Mouse (Mus musculus): Measurements from ENCODE around the gene Gm9972. TPM values are rescaled to one million over a fixed set of nuclear protein-coding genes. Genes with fewer than 3 reads are reported as not detected.
A peak's percentile ranks its signal among the peaks of the same experiment; 100 is the strongest.

Gene Gm9972
- not detected for polyA plus RNA-seq (2012; fragmentation: generic; extraction: Trizol)
- long read RNA-seq, experiment 1: 0 reads
- long read RNA-seq, experiment 2: 0 reads

DNA sequence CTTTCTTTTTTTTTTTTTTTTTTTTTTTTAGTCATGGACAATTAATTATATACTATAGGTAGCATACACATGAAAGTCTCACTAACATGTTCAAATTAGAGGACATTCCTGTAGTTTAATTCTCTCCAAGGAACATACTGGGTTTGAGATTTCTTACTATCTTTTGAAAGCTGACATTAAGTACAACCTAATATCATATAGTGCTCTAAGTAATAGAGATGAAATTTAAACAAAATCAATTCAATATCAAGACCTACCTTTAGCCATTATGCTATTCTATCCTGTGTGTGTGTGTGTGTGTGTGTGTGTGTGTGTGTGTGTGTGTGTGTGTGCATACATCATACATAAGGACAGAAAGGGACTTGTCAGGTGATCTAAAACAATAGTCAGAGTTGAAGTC is at the start of gene Gm9972:
Gene Gm9972 (plus strand): TSS at position 301 of the 400 bp plus-strand sequence.
- H3K27me3 ChIP-seq (ENCODE audit: control insufficient read depth, insufficient read depth, insufficient read length): no peaks in the 10 kb centered on the region
- H3K79me2 ChIP-seq (ENCODE audit: control insufficient read depth, insufficient read depth): no peaks in the 10 kb centered on the region
- TF ChIP-seq CEBPB (IDR thresholded peaks at IDR 0.05; ENCODE audit: low read depth): no peak
- TF ChIP-seq MYOD1 (IDR thresholded peaks at IDR 0.05; ENCODE audit: control insufficient read depth, insufficient read length, low read depth): no peak
- TF ChIP-seq MYOG (IDR thresholded peaks at IDR 0.05; ENCODE audit: control insufficient read depth, extremely low read depth, insufficient read length): no peak
- no peak for TF ChIP-seq FOSL1 (IDR thresholded peaks at IDR 0.05; ENCODE audit: insufficient read depth, low read length, poor library complexity, severe bottlenecking)
- no peak for TF ChIP-seq USF1 (IDR thresholded peaks at IDR 0.05; ENCODE audit: low read depth)
- no peak for TF ChIP-seq CTCF (IDR thresholded peaks at IDR 0.05; ENCODE audit: control insufficient read depth, insufficient read depth, insufficient read length)
- TF ChIP-seq MAX (IDR thresholded peaks at IDR 0.05): no peak
- no peak within 1 kb of the TSS for H3ac ChIP-seq (ENCODE audit: control insufficient read depth, insufficient read length, low read depth)
- no peaks in the 10 kb centered on the region for H3K79me3 ChIP-seq (ENCODE audit: low read depth)
- H3K4me3 ChIP-seq (ENCODE audit: insufficient read depth, poor library complexity, severe bottlenecking): no peak within 1 kb of the TSS
- no peaks in the 10 kb centered on the region for H3K36me3 ChIP-seq (ENCODE audit: control insufficient read depth, insufficient read depth)

- TF ChIP-seq USF1 (IDR thresholded peaks at IDR 0.05; ENCODE audit: low read depth): no peak
- peak; percentile 43 for TF ChIP-seq CTCF (IDR thresholded peaks at IDR 0.05; ENCODE audit: control insufficient read depth, insufficient read depth, insufficient read length)
- TF ChIP-seq CEBPB (IDR thresholded peaks at IDR 0.05; ENCODE audit: low read depth): no peak
- no peak for TF ChIP-seq FOSL1 (IDR thresholded peaks at IDR 0.05; ENCODE audit: insufficient read depth, low read length, poor library complexity, severe bottlenecking)
- TF ChIP-seq MYOD1 (IDR thresholded peaks at IDR 0.05; ENCODE audit: control insufficient read depth, insufficient read length, low read depth): peak; percentile 66
- no peak for TF ChIP-seq MYOG (IDR thresholded peaks at IDR 0.05; ENCODE audit: control insufficient read depth, extremely low read depth, insufficient read length)
- H3K79me3 ChIP-seq (ENCODE audit: low read depth): no peaks in the 10 kb centered on the region
- no peak overlapping the region for H3K4me3 ChIP-seq (ENCODE audit: insufficient read depth, poor library complexity, severe bottlenecking)
- H3K36me3 ChIP-seq (ENCODE audit: control insufficient read depth, insufficient read depth): no peaks in the 10 kb centered on the region
- no peaks in the 10 kb centered on the region for H3K27me3 ChIP-seq (ENCODE audit: control insufficient read depth, insufficient read depth, insufficient read length)
- no peaks in the 10 kb centered on the region for H3K79me2 ChIP-seq (ENCODE audit: control insufficient read depth, insufficient read depth)
- H3ac ChIP-seq (ENCODE audit: control insufficient read depth, insufficient read length, low read depth): no peak overlapping the region
These were observed 36.4 kb upstream of the Gm9972 start for GRCm38 (mm10) chr11:42999188-42999587.

DNA sequence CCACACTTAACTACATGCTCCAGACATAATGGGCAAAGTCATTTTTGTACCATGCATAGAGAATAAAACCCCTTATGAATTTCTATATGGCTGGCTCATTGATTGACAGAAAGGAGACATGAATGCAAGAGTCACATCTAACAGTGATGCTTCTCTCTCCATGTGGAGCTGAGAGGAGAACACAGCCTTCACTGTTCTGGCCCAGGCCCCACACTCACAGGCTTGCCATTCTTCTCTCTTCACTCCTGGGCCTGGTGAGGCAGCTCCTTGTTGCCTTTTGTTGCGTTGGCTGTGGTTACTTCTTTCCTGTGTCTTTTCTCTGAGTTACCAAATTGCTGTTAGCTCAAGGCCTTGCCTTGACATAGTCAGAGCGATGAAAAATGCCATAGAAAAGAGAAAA is 23.6 kb upstream of the Gm9972 start:
- no peaks in the 10 kb centered on the region for H3K27me3 ChIP-seq (ENCODE audit: control insufficient read depth, insufficient read depth, insufficient read length)
- H3ac ChIP-seq (ENCODE audit: control insufficient read depth, insufficient read length, low read depth): no peak overlapping the region
- H3K4me3 ChIP-seq (ENCODE audit: insufficient read depth, poor library complexity, severe bottlenecking): no peak overlapping the region
- no peaks in the 10 kb centered on the region for H3K36me3 ChIP-seq (ENCODE audit: control insufficient read depth, insufficient read depth)
- TF ChIP-seq CEBPB (IDR thresholded peaks at IDR 0.05; ENCODE audit: low read depth) (no peak), MYOG (IDR thresholded peaks at IDR 0.05; ENCODE audit: control insufficient read depth, extremely low read depth, insufficient read length) (no peak), FOSL1 (IDR thresholded peaks at IDR 0.05; ENCODE audit: insufficient read depth, low read length, poor library complexity, severe bottlenecking) (no peak), MYOD1 (IDR thresholded peaks at IDR 0.05; ENCODE audit: control insufficient read depth, insufficient read length, low read depth) (no peak), MAX (IDR thresholded peaks at IDR 0.05) (no peak), CTCF (IDR thresholded peaks at IDR 0.05; ENCODE audit: control insufficient read depth, insufficient read depth, insufficient read length) (no peak), USF1 (IDR thresholded peaks at IDR 0.05; ENCODE audit: low read depth) (no peak)
- H3K79me2 ChIP-seq (ENCODE audit: control insufficient read depth, insufficient read depth): no peaks in the 10 kb centered on the region
- no peaks in the 10 kb centered on the region for H3K79me3 ChIP-seq (ENCODE audit: low read depth)

DNA sequence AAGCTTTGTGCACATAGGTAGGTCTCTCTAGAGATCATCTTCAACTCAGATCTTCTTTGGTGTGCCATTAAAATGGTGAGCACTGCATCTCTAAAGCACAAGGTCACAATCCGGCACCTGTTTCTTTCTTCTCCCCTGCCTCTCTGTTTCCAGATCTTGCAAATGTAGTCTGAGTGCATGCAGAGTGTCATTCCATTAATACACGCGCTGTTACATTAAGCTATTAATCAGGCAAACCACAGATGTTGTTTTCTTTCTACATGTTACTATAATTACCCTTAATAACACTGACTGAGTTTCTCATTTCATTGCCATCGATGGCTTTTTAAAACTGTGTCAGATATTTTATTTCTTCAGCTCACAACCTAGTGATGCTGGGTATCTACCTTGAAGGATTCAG is 22.6 kb upstream of the Gm9972 start:
- H3K4me3 ChIP-seq (ENCODE audit: insufficient read depth, poor library complexity, severe bottlenecking): no peak overlapping the region

DNA sequence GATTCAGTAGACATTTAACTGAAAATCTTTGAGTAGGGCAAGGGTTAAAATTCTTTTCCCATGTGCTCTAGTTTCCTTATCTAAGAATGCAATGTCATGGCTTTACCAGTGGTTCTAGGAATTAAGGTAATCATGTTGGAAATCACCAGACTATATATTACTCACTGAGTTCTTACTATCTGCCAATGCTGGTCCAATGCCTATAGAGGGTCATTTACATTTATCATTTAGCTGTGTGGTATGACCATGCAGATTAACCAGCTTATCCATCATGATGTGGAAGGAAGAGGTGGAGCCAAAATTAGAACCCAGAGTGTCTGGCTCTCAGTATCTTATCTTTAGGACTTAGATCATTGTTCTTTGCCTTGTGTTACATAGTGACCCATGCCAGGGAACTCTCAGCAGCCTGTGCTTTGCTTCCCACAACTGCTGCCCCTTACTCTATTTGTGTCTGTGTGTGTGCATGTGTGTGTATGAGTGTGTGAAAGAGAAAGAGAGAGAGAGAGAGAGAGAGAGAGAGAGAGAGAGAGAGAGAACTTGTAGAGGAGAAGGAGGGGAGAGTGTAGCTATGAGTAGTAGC is 12.3 kb upstream of the Gm9972 start:
- no peaks in the 10 kb centered on the region for H3K79me2 ChIP-seq (ENCODE audit: control insufficient read depth, insufficient read depth)
- no peaks in the 10 kb centered on the region for H3K79me3 ChIP-seq (ENCODE audit: low read depth)
- no peaks in the 10 kb centered on the region for H3K27me3 ChIP-seq (ENCODE audit: control insufficient read depth, insufficient read depth, insufficient read length)
- no peak for TF ChIP-seq CEBPB (IDR thresholded peaks at IDR 0.05; ENCODE audit: low read depth)
- no peak for TF ChIP-seq CTCF (IDR thresholded peaks at IDR 0.05; ENCODE audit: control insufficient read depth, insufficient read depth, insufficient read length)
- TF ChIP-seq MYOD1 (IDR thresholded peaks at IDR 0.05; ENCODE audit: control insufficient read depth, insufficient read length, low read depth): no peak
- no peak for TF ChIP-seq MAX (IDR thresholded peaks at IDR 0.05)
- no peak for TF ChIP-seq USF1 (IDR thresholded peaks at IDR 0.05; ENCODE audit: low read depth)
- no peak for TF ChIP-seq FOSL1 (IDR thresholded peaks at IDR 0.05; ENCODE audit: insufficient read depth, low read length, poor library complexity, severe bottlenecking)
- no peak for TF ChIP-seq MYOG (IDR thresholded peaks at IDR 0.05; ENCODE audit: control insufficient read depth, extremely low read depth, insufficient read length)
- no peaks in the 10 kb centered on the region for H3K36me3 ChIP-seq (ENCODE audit: control insufficient read depth, insufficient read depth)
- no peak overlapping the region for H3K4me3 ChIP-seq (ENCODE audit: insufficient read depth, poor library complexity, severe bottlenecking)
- H3ac ChIP-seq (ENCODE audit: control insufficient read depth, insufficient read length, low read depth): no peak overlapping the region

More for the DNA sequence above, 22.6 kb upstream of the Gm9972 start:
- no peaks in the 10 kb centered on the region for H3K27me3 ChIP-seq (ENCODE audit: control insufficient read depth, insufficient read depth, insufficient read length)
- no peaks in the 10 kb centered on the region for H3K79me3 ChIP-seq (ENCODE audit: low read depth)
- no peaks in the 10 kb centered on the region for H3K36me3 ChIP-seq (ENCODE audit: control insufficient read depth, insufficient read depth)
- TF ChIP-seq FOSL1 (IDR thresholded peaks at IDR 0.05; ENCODE audit: insufficient read depth, low read length, poor library complexity, severe bottlenecking): no peak
- TF ChIP-seq CEBPB (IDR thresholded peaks at IDR 0.05; ENCODE audit: low read depth): no peak
- TF ChIP-seq CTCF (IDR thresholded peaks at IDR 0.05; ENCODE audit: control insufficient read depth, insufficient read depth, insufficient read length): no peak
- no peak for TF ChIP-seq USF1 (IDR thresholded peaks at IDR 0.05; ENCODE audit: low read depth)
- TF ChIP-seq MAX (IDR thresholded peaks at IDR 0.05): no peak
- TF ChIP-seq MYOG (IDR thresholded peaks at IDR 0.05; ENCODE audit: control insufficient read depth, extremely low read depth, insufficient read length): no peak
- TF ChIP-seq MYOD1 (IDR thresholded peaks at IDR 0.05; ENCODE audit: control insufficient read depth, insufficient read length, low read depth): no peak
- no peak overlapping the region for H3ac ChIP-seq (ENCODE audit: control insufficient read depth, insufficient read length, low read depth)
- no peaks in the 10 kb centered on the region for H3K79me2 ChIP-seq (ENCODE audit: control insufficient read depth, insufficient read depth)
